Mouse (Mus musculus): ENCODE data around the gene Tctex1d4.

DNA sequence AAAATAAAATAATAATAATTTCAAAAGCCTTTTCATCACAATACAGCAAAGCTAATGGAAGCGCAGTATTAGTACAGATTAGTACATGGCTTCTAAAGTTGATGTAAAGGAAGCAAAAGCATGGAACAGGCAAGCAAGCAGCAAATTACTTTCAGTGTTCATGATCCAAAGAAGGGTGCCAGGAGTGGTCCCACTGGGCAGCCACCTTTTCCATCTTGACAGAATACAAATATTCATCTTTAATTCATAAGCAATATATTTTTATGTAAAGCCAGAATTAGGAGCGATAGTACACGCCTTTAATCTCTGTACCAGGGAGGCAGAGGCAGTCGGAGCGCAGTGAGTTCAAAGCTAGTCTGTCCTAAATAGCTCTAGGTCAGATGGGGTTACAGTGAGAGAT lies 7.0 kb upstream of the Tctex1d4 start:
- no peak for TF ChIP-seq POLR2AphosphoS5 (IDR thresholded peaks at IDR 0.05; ENCODE audit: insufficient replicate concordance, low read depth, low read length)
- no peak for TF ChIP-seq CTCF (IDR thresholded peaks at IDR 0.05; ENCODE audit: low read depth, low read length)
